ENCODE assay signal across 15 mouse cellular contexts in the genomic region with DNA sequence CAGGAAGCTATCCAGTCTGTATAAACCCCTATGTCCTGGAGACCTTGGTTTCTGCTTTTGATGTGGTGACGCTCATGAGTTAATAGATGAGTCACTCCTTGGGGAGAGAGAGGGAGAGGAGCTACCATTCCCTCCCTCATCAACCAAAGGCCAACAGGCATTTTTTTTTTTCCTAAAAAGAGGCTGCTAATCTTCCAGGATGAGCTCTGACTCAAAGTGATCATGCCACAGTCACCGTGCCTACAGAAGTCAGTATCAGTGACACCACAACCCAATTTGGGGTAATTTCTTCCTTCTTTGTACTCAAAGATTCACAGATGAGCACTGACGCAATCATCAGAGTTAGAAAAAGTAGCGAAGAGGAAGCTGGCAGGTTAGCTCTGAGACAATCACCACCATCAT. TPM values are rescaled to one million over a fixed set of nuclear protein-coding genes. Genes with fewer than 3 reads are reported as not detected.
DNase-seq lines count a peak whose midpoint lies in the region; ATAC-seq and TF ChIP-seq lines count a peak whose summit lies in the region.
"Had no signal": no experiment of that assay in that cellular context is flagged by ENCODE, and none has a peak within 500 bp of the region (broad histone marks: within the 10 kb centered on the region; RNA-seq: fewer than 3 reads in every experiment).

No protein-coding gene starts in this region.

- H3K27me3 ChIP-seq in Patski, result no peaks in the 10 kb centered on the region
- no peaks in the 10 kb centered on the region for H3K27me3 ChIP-seq in neural tube, embryonic 15.5 days (replicated peaks)
- H3K27me3 ChIP-seq: embryonic facial prominence, embryonic 12.5 days; forebrain, embryonic 15.5 days; neural tube, embryonic 12.5 days had no signal

- H3K9me3 ChIP-seq in neural tube, embryonic 15.5 days (replicated peaks), result no peaks in the 10 kb centered on the region
- H3K9me3 ChIP-seq: embryonic facial prominence, embryonic 12.5 days; forebrain, embryonic 15.5 days; neural tube, embryonic 12.5 days had no signal

- ATAC-seq in Patski, result peak; percentile 51
- peak; percentile 81 for ATAC-seq in inflammation-experienced regulatory T-cells, adult 6 months
- ATAC-seq in neural tube, embryonic 15.5 days (ENCODE audit: low FRiP score), result no peak
- ATAC-seq: forebrain, embryonic 15.5 days had no signal

- H3K4me2 ChIP-seq in neural tube, embryonic 15.5 days, result no peak overlapping the region
- H3K4me2 ChIP-seq: embryonic facial prominence, embryonic 12.5 days; forebrain, embryonic 15.5 days; neural tube, embryonic 12.5 days had no signal

- no peaks in the 10 kb centered on the region for H3K4me1 ChIP-seq in neural tube, embryonic 15.5 days
- H3K4me1 ChIP-seq: embryonic facial prominence, embryonic 12.5 days; neural tube, embryonic 12.5 days had no signal

- peak; percentile 34 for DNase-seq in adrenal gland, adult 8-10 months
- DNase-seq in adrenal gland, postnatal 10 days, result no peak
- DNase-seq in 3134 (ENCODE audit: extremely low read depth, insufficient read length, low spot score) (peak; percentile 57), Patski (ENCODE audit: low read depth, low spot score) (peak; percentile 64)
- DNase-seq in frontal cortex, postnatal 36 days (ENCODE audit: low spot score in 2 of 2), result no peak
- no peak for DNase-seq in testis, postnatal 14 days (ENCODE audit: low spot score)
- DNase-seq: cerebellum, adult 8-10 months; kidney, postnatal 25 days; liver had no signal

- POLR2A ChIA-PET in Patski (lab: Charles Lee), result interaction anchor here (0.8 to 10.9 kb wide), 11 partner anchors 11 to 82 kb away, joined by 3 to 258 read pairs (median 4); a partner anchor contains a TSS

- CTCF ChIA-PET in Patski (lab: Charles Lee), result interaction anchor here (0.9 to 9.6 kb wide), 14 partner anchors 15 to 109 kb away, joined by 3 to 228 read pairs (median 6); a partner anchor contains a TSS

- H3K36me3 ChIP-seq in neural tube, embryonic 15.5 days, result no peaks in the 10 kb centered on the region
- H3K36me3 ChIP-seq: embryonic facial prominence, embryonic 12.5 days; neural tube, embryonic 12.5 days had no signal

- H3K27ac ChIP-seq in neural tube, embryonic 15.5 days (replicated peaks), result no peak overlapping the region
- H3K27ac ChIP-seq: embryonic facial prominence, embryonic 12.5 days; forebrain, embryonic 15.5 days; left cerebral cortex, adult 2 months; neural tube, embryonic 12.5 days had no signal

- WGBS in neural tube, embryonic 15.5 days, result 89% methylated on average over 4 of the region's 4 CpGs

- TF ChIP-seq CTCF in Patski (IDR thresholded peaks at IDR 0.05), result no peak

- in situ Hi-C loops in Patski (cut with MboI; ENCODE audit: low pct_unique_long_range_greater_than_20kb), result loop anchor here (25.0 kb wide), 1 partner anchor 440 kb away; a partner anchor contains a TSS

- no peak overlapping the region for H3K4me3 ChIP-seq in neural tube, embryonic 15.5 days (replicated peaks)
- H3K4me3 ChIP-seq: embryonic facial prominence, embryonic 12.5 days; forebrain, embryonic 15.5 days; left cerebral cortex, adult 2 months; neural tube, embryonic 12.5 days had no signal

- no peak overlapping the region for H3K9ac ChIP-seq in neural tube, embryonic 15.5 days (replicated peaks)
- H3K9ac ChIP-seq: embryonic facial prominence, embryonic 12.5 days; forebrain, embryonic 15.5 days; neural tube, embryonic 12.5 days had no signal

RNA-seq across cellular contexts. Expression of a gene that starts 31.1 kb away (rescaled TPM):
- 100 to 1,000 TPM in 3 of 4 experiments, 10 to 100 TPM in 1; 99.8 to 209 (median 138) TPM for total RNA-seq in adrenal gland, adult 8-10 months (2022)
- total RNA-seq in adrenal gland, postnatal 10 days (2021), result 100 to 1,000 TPM in 1 of 2 experiments, 10 to 100 TPM in 1; 95.7 to 104 TPM
- polyA plus RNA-seq in Patski (2021), result 443 TPM
- polyA plus RNA-seq in inflammation-experienced regulatory T-cells, adult 6 months (2017; shearing (Covaris generic)), result 100 to 1,000 TPM; 484 to 529 (median 503) TPM
- polyA plus RNA-seq in neural tube, embryonic 15.5 days (2015; fragmentation: Nextera tagmentation; extraction: Ambion mirVana), result 126 and 132 TPM in 2 replicates

RNA-seq across cellular contexts. Expression of a gene that starts 31.2 kb away (rescaled TPM):
- 10 to 100 TPM; 15.7 to 17.9 (median 17.2) TPM for total RNA-seq in adrenal gland, adult 8-10 months (2022)
- 10 to 100 TPM; 17.7 to 19.0 TPM for total RNA-seq in adrenal gland, postnatal 10 days (2021)
- polyA plus RNA-seq in Patski (2021), result 16.2 TPM
- polyA plus RNA-seq in inflammation-experienced regulatory T-cells, adult 6 months (2017; shearing (Covaris generic)), result 10 to 100 TPM in 1 of 3 experiments, 1 to 10 TPM in 2; 9.4 to 10.7 (median 10.0) TPM
- polyA plus RNA-seq in neural tube, embryonic 15.5 days (2015; fragmentation: Nextera tagmentation; extraction: Ambion mirVana), result 30.9 TPM in 2 replicates

Comparison
In these comparisons a context has a peak if more than half of its experiments do, and no peak if none do; other contexts are left out.
1. DNase-seq: peak in adrenal gland, adult 8-10 months (single experiment), 3134 (single experiment) and Patski (single experiment); none in adrenal gland, postnatal 10 days (single experiment), frontal cortex, postnatal 36 days (0 of 2) and testis, postnatal 14 days (single experiment).